Mouse (Mus musculus) MEL (cell line): ENCODE results near the gene Kcnmb2. TPM values are rescaled to one million over a fixed set of nuclear protein-coding genes. Genes with fewer than 3 reads are reported as not detected.

Experiments used
- DNase-seq: peaks from one replicate; pipeline ENCODE4 v3.0.0; 2011; ENCODE audit warnings: low read depth, low spot score
- H3K27ac ChIP-seq: 2 replicates; pipeline ENCODE4 v1.5.1; 2012; ENCODE audit warnings: low read depth, mild to moderate bottlenecking, control low read depth, low read length, moderate library complexity; ENCODE audit not compliant: control insufficient read depth
- H3K27me3 ChIP-seq, 2 experiments: fragments of 150-350 bp in 1 of 2; sonication (generic) in 1 of 2; 2 replicates each; pipeline ENCODE4 v1.6.1; 2012; ENCODE audit warnings: low read length in 2 of 2, mild to moderate bottlenecking in 2 of 2, improper control_type of control experiment in 1 of 2, moderate library complexity in 1 of 2; ENCODE audit not compliant: insufficient read depth in 2 of 2, control insufficient read depth in 1 of 2
- H3K36me3 ChIP-seq, 2 experiments: 2 replicates each; pipeline ENCODE4 v1.6.1; 2012 to 2014; ENCODE audit warnings: low read length in 2 of 2, improper control_type of control experiment in 1 of 2, inconsistent platforms in 1 of 2, mild to moderate bottlenecking in 1 of 2; ENCODE audit not compliant: insufficient read depth in 2 of 2, control insufficient read depth in 1 of 2
- H3K4me1 ChIP-seq, 2 experiments: fragments of 150-350 bp in 1 of 2; sonication (generic) in 1 of 2; 2 replicates each; pipeline ENCODE4 v1.6.1; 2012; ENCODE audit warnings: low read length in 2 of 2, improper control_type of control experiment in 1 of 2, mild to moderate bottlenecking in 1 of 2; ENCODE audit not compliant: insufficient read depth in 2 of 2, control insufficient read depth in 1 of 2
- H3K4me3 ChIP-seq, 2 experiments: fragments of 150-350 bp in 1 of 2; sonication (generic) in 1 of 2; 2 replicates each; pipeline ENCODE4 v1.5.1; 2012; ENCODE audit warnings: low read depth in 2 of 2, low read length in 2 of 2, mild to moderate bottlenecking in 2 of 2, moderate library complexity in 2 of 2, control low read depth in 1 of 2, improper control_type of control experiment in 1 of 2; ENCODE audit not compliant: control insufficient read depth in 1 of 2, insufficient read depth in 1 of 2
- H3K79me2 ChIP-seq: 2 replicates; pipeline ENCODE4 v1.6.1; 2012; ENCODE audit warnings: mild to moderate bottlenecking, low read length, moderate library complexity; ENCODE audit not compliant: control insufficient read depth, poor library complexity, insufficient read depth
- H3K9ac ChIP-seq: 2 replicates; pipeline ENCODE4 v1.6.1; 2012; ENCODE audit warnings: low read depth, mild to moderate bottlenecking, control low read depth, low read length, moderate library complexity; ENCODE audit not compliant: control insufficient read depth, poor library complexity, severe bottlenecking
- H3K9me3 ChIP-seq: fragments of 150-350 bp; sonication (generic); replicated peaks from 2 replicates; pipeline ENCODE4 v1.6.1; 2012; ENCODE audit warnings: mild to moderate bottlenecking, low read length, improper control_type of control experiment, moderate library complexity; ENCODE audit not compliant: insufficient read depth
- E2F4 ChIP-seq: IDR thresholded peaks from 2 replicates; pipeline ENCODE4 v1.6.1; 2011; ENCODE audit warnings: low read depth, low read length, improper control_type of control experiment, borderline replicate concordance
- ETS1 ChIP-seq: IDR thresholded peaks from 2 replicates; pipeline ENCODE4 v1.6.1; 2012; ENCODE audit warnings: low read depth, mild to moderate bottlenecking, inconsistent platforms, low read length, improper control_type of control experiment, moderate library complexity
- GATA1 ChIP-seq: IDR thresholded peaks from 2 replicates; pipeline ENCODE4 v1.6.1; 2011; ENCODE audit warnings: low read depth, low read length, improper control_type of control experiment
- HCFC1 ChIP-seq: IDR thresholded peaks from 2 replicates; pipeline ENCODE4 v1.6.1; 2012; ENCODE audit warnings: low read depth, mild to moderate bottlenecking, inconsistent platforms, low read length, improper control_type of control experiment, moderate library complexity
- MAZ ChIP-seq: IDR thresholded peaks from 2 replicates; pipeline ENCODE4 v1.6.1; 2012; ENCODE audit warnings: low read depth, mild to moderate bottlenecking, inconsistent platforms, low read length, improper control_type of control experiment
- MXI1 ChIP-seq: IDR thresholded peaks from 2 replicates; pipeline ENCODE4 v1.6.1; 2011; ENCODE audit warnings: mild to moderate bottlenecking, low read depth, low read length, improper control_type of control experiment
- MYB ChIP-seq: IDR thresholded peaks from 2 replicates; pipeline ENCODE4 v1.6.1; 2011; ENCODE audit warnings: mild to moderate bottlenecking, low read depth, low read length, improper control_type of control experiment
- NRF1 ChIP-seq: IDR thresholded peaks from 2 replicates; pipeline ENCODE4 v1.6.1; 2014; ENCODE audit warnings: low read depth, mild to moderate bottlenecking, inconsistent platforms, low read length, improper control_type of control experiment, moderate library complexity; ENCODE audit not compliant: poor library complexity, insufficient read depth, severe bottlenecking
- POLR2A ChIP-seq, 2 experiments: IDR thresholded peaks; 2 replicates each; pipeline ENCODE4 v1.6.1; 2011 to 2012; ENCODE audit warnings: low read length in 2 of 2, mild to moderate bottlenecking in 2 of 2, control low read depth in 1 of 2, improper control_type of control experiment in 1 of 2, low read depth in 1 of 2, moderate library complexity in 1 of 2; ENCODE audit not compliant: control insufficient read depth in 1 of 2, insufficient read depth in 1 of 2, poor library complexity in 1 of 2
- POLR2AphosphoS5 ChIP-seq: IDR thresholded peaks from 2 replicates; pipeline ENCODE4 v1.6.1; 2012; ENCODE audit warnings: low read depth, borderline replicate concordance, mild to moderate bottlenecking, inconsistent platforms, low read length, moderate library complexity, mixed read lengths
- RCOR1 ChIP-seq: IDR thresholded peaks from 2 replicates; pipeline ENCODE4 v1.6.1; 2012; ENCODE audit warnings: low read depth, mild to moderate bottlenecking, inconsistent platforms, low read length, improper control_type of control experiment
- SIN3A ChIP-seq: IDR thresholded peaks from 2 replicates; pipeline ENCODE4 v1.6.1; 2012; ENCODE audit warnings: low read length, improper control_type of control experiment, inconsistent platforms
- UBTF ChIP-seq: IDR thresholded peaks from 2 replicates; pipeline ENCODE4 v1.6.1; 2012; ENCODE audit warnings: low read depth, mild to moderate bottlenecking, inconsistent platforms, low read length, improper control_type of control experiment, moderate library complexity, borderline replicate concordance; ENCODE audit not compliant: insufficient read depth
- USF1 ChIP-seq: IDR thresholded peaks from 2 replicates; pipeline ENCODE4 v1.6.1; 2014; ENCODE audit warnings: low read depth, mild to moderate bottlenecking, inconsistent platforms, low read length, improper control_type of control experiment, moderate library complexity
- USF2 ChIP-seq, 2 experiments: IDR thresholded peaks; 2 replicates each; pipeline ENCODE4 v1.6.1; 2011 to 2012; ENCODE audit warnings: improper control_type of control experiment in 2 of 2, low read length in 2 of 2, borderline replicate concordance in 1 of 2, inconsistent platforms in 1 of 2, low read depth in 1 of 2, mild to moderate bottlenecking in 1 of 2; ENCODE audit not compliant: insufficient read depth in 1 of 2
- ZKSCAN1 ChIP-seq: IDR thresholded peaks from 2 replicates; pipeline ENCODE4 v1.6.1; 2012; ENCODE audit warnings: low read depth, mild to moderate bottlenecking, inconsistent platforms, low read length, improper control_type of control experiment, moderate library complexity
- ZNF384 ChIP-seq: IDR thresholded peaks from 2 replicates; pipeline ENCODE4 v1.6.1; 2012; ENCODE audit warnings: low read depth, mild to moderate bottlenecking, inconsistent platforms, low read length, improper control_type of control experiment
- polyA plus RNA-seq, 2 experiments: library from polyadenylated mRNA; stranded (reverse) in 1 of 2; unstranded in 1 of 2; fragments of >175 nt in 1 of 2; fragments of >200 nt in 1 of 2; gene quantifications; 2 replicates each; pipeline versions ENCODE4 v1.2.1 to v1.2.4; 2012; ENCODE audit warnings: low replicate concordance in 2 of 2, low read depth in 1 of 2; ENCODE audit not compliant: insufficient read length in 2 of 2, insufficient read depth in 1 of 2, missing spikeins in 1 of 2
- total RNA-seq: library from RNA; depleted of rRNA; stranded (reverse); fragments of 300-350 nt; gene quantifications from 2 replicates; pipeline ENCODE4 v1.2.3, GENCODE M21; 2012

Gene Kcnmb2
- total and polyA plus RNA-seq, 3 experiments = not detected

- H3K9me3 ChIP-seq = no peaks in the 10 kb centered on the region
- H3K9ac ChIP-seq = no peak overlapping the region
- H3K27ac ChIP-seq = no peak overlapping the region
- DNase-seq = no peak
- TF ChIP-seq GATA1 = no peak
- TF ChIP-seq MAZ = no peak
- no peak for TF ChIP-seq RCOR1
- no peak for TF ChIP-seq USF1
- TF ChIP-seq UBTF = no peak
- TF ChIP-seq SIN3A = no peak
- no peak for TF ChIP-seq ZNF384
- TF ChIP-seq NRF1 = no peak
- no peak for TF ChIP-seq HCFC1
- TF ChIP-seq MYB = no peak
- TF ChIP-seq ZKSCAN1 = no peak
- TF ChIP-seq ETS1 = no peak
- TF ChIP-seq POLR2AphosphoS5 = no peak
- H3K27me3 ChIP-seq = no peaks in the 10 kb centered on the region
- no peaks in the 10 kb centered on the region for H3K4me1 ChIP-seq
- no peak overlapping the region for H3K4me3 ChIP-seq
- H3K36me3 ChIP-seq = no peaks in the 10 kb centered on the region
- H3K79me2 ChIP-seq = no peaks in the 10 kb centered on the region
Measured at GRCm38 (mm10) chr3:32194014-32194413, 291.7 kb downstream of the Kcnmb2 start.

- no peaks in the 10 kb centered on the region for H3K27me3 ChIP-seq
- no peak overlapping the region for H3K9ac ChIP-seq
- no peak overlapping the region for H3K27ac ChIP-seq
- DNase-seq = no peak
- no peak overlapping the region for H3K4me3 ChIP-seq
- H3K79me2 ChIP-seq = no peaks in the 10 kb centered on the region
- no peaks in the 10 kb centered on the region for H3K4me1 ChIP-seq
- no peak for TF ChIP-seq USF2 (IDR thresholded peaks at IDR 0.05; ENCODE audit: borderline replicate concordance in 1 of 2, insufficient read depth in 1 of 2, low read depth in 1 of 2, low read length in 2 of 2)
- TF ChIP-seq E2F4 = no peak
- no peak for TF ChIP-seq POLR2A (IDR thresholded peaks at IDR 0.05; ENCODE audit: control insufficient read depth in 1 of 2, insufficient read depth in 1 of 2, low read depth in 1 of 2, low read length in 2 of 2, poor library complexity in 1 of 2)
- TF ChIP-seq ZKSCAN1 = no peak
- no peak for TF ChIP-seq MXI1
- no peak for TF ChIP-seq ETS1
- TF ChIP-seq, all 39 proteins: peak for 0
- no peaks in the 10 kb centered on the region for H3K9me3 ChIP-seq
- no peaks in the 10 kb centered on the region for H3K36me3 ChIP-seq
Measured at GRCm38 (mm10) chr3:32226755-32227154, 324.4 kb downstream of the Kcnmb2 start.
